Mouse (Mus musculus) layer of hippocampus, adult 2 months (tissue): ENCODE results near the gene Pklr. TPM values are rescaled to one million over a fixed set of nuclear protein-coding genes. Genes with fewer than 3 reads are reported as not detected.
"Not testable (repeated sequence)": the region's sequence is repeated elsewhere in the genome, so short reads cannot be mapped to it uniquely, and the experiment has no call there.

ENCODE experiments used
- DNase-seq, 2 experiments: peaks; one replicate each; pipeline ENCODE4 v3.0.0; 2022; ENCODE audit warnings: low spot score in 2 of 2
- H3K27ac ChIP-seq: fragments of 200-600 bp; 2 replicates; pipeline ENCODE4 v1.8.1; 2022
- H3K4me3 ChIP-seq: fragments of 200-600 bp; 2 replicates; pipeline ENCODE4 v1.8.1; 2022; ENCODE audit warnings: mild to moderate bottlenecking
- CTCF ChIP-seq: fragments of 200-600 bp; conservative IDR thresholded peaks from 2 replicates; pipeline ENCODE4 v1.8.1; 2022; ENCODE audit warnings: antibody characterized with exemption, mild to moderate bottlenecking, moderate library complexity
- total RNA-seq, 2 experiments: library from RNA; stranded (reverse); gene quantifications; 2 replicates each; pipeline ENCODE4 v1.2.3; 2021

Pklr gene
- total RNA-seq, 2 experiments from 2014 or later: not detected

GRCm38 (mm10) chr3:89159616-89160344 lies 23.8 kb downstream of the Pklr start, which contains the start of gene Hcn3:
Gene Hcn3, minus strand, starts transcription at chr3:89160196.
- Histone ChIP-seq H3K4me3 (peak within 1 kb of the TSS; percentile 62), H3K27ac (no peak within 1 kb of the TSS)
- DNase-seq: peak in 1 of 2 experiments; percentile 59
- TF ChIP-seq CTCF: peak; percentile 73

DNA sequence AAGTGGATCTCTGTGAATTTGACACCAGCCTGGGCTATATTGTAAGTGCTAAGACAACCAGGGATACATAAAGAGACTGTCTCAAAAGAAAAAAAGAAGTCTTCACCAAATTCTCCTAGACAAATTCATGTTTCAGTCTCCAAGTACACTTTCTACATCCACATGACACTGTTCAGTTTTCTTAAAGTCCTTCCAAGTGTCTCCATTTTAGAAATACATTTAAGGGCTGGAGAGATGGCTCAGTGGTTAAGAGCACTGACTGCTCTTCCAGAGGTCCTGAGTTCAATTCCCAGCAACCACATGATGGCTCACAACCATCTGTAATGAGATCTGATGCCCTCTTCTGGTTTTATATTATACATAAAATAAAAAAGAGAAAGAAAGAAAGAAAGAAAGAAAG lies 25.3 kb downstream of the Pklr start:
- DNase-seq, H3K27ac ChIP-seq: not testable (repeated sequence)

DNA sequence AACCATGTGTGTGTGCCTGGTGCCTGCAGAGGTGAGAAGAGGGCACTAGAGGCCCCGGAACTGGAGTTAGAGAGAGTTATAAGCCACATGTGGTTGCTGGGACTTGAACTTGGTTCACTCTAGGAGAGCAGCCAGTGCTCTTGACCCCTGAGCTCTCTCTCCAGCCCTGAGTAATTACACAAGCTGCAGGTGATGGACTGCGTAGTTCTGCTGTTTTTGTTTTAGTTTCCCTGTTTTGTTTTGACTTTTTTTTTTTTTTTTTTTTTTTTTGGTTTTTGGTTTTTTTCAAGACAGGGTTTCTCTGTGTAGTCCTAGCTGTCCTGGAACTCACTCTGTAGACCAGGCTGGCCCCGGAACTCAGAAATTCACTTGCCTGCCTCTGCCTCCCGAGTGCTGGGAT lies 25.8 kb downstream of the Pklr start:
- no peak overlapping the region for H3K4me3 ChIP-seq
- TF ChIP-seq CTCF: no peak
- no peak for DNase-seq
- no peak overlapping the region for H3K27ac ChIP-seq

More for the DNA sequence above, 25.3 kb downstream of the Pklr start:
- H3K4me3 ChIP-seq: not testable (repeated sequence)

DNA sequence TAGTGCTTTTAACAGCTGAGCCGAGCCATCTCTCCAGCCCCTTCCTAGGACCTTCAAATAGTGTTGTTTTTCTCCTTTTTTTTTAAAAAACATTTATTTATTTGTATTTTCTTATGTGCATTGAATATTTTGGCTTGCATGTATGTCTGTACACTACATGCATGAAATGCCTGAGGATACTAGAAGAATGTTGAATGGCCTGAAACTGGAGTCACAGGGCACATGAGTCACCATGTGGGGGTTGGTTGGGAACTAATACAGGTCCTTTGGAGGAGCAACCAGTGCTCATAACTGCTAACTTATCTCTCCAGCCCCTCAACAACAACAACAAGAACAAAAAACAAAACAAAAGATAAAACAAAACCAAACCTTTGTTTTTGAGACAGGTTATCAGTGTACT lies 27.2 kb downstream of the Pklr start:
- no peak for TF ChIP-seq CTCF
- H3K4me3 ChIP-seq: no peak overlapping the region

DNA sequence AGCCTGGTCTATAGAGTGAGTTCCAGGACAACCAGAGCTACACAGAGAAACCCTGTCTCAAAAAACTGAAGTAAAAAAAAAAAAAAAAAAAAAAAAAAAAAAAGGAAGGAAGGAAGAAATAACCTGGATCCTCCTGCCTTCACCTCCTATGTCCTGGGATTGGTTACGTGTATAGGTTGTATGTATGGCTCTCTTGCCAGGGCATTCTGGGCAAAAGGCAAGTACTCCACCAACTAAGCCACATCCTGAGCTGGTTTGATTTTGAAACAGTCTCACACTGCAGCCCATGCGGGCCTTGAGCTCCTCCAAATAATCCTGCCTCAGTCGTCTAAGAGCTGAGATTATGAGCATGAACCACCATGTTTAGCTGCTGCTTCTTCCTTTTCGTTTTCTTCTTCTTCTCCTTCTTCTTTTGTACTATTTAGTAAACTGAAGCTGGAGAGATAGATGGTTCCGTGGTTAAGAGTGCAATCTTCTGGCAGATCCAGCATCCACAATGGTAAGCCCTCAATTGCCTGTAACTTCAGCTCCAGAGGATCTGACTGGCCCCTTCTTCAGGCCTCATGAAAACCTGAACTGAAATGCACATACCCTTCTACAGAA lies 27.8 kb downstream of the Pklr start:
- TF ChIP-seq CTCF: no peak
- H3K4me3 ChIP-seq: peak overlapping the region; percentile 84
- no peak for DNase-seq

More for the DNA sequence above, 27.2 kb downstream of the Pklr start:
- DNase-seq: no peak
- H3K27ac ChIP-seq: no peak overlapping the region

GRCm38 (mm10) chr3:89164506-89165267 lies 28.7 kb downstream of the Pklr start, which contains the start of gene Clk2:
Gene Clk2, plus strand, starts transcription at chr3:89164795.
- peak; percentile 94 for DNase-seq
- TF ChIP-seq CTCF: no peak
- peak within 1 kb of the TSS; percentile 95 for H3K27ac ChIP-seq
- peak within 1 kb of the TSS; percentile 84 for H3K4me3 ChIP-seq

More for the DNA sequence above, 27.8 kb downstream of the Pklr start:
- peak overlapping the region; percentile 95 for H3K27ac ChIP-seq

DNA sequence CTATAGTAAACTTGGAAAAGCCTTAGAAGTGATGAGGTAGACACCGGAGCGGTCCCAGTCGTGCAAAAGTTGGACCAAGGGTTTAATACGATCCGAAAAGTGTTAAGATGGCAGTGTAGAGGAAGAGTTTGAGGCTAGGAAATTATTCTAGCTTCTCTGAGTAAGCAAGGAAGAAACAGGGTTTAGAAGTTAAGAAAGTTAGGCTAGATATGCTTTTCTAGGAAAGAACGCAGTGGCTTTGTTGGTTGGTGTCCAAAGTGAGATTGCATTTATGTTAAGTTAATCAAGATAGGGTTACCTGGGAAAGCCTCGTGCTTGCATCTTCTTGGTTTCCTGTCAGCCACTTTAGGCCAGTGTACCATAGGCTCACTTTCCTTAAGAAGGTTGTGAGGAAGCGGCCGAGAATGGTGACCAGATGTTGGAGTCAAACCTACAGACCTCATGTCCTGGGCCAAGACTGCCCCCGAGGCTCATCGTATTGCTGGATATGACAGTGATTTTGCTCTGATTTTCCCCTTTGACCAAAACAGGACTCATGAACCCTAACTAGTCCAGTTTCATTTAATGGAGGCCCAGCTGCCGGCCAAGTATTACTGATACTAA lies 29.4 kb downstream of the Pklr start:
- no peak for DNase-seq
- Histone ChIP-seq H3K4me3 (peak overlapping the region; percentile 84), H3K27ac (peak overlapping the region; percentile 95)
- no peak for TF ChIP-seq CTCF

DNA sequence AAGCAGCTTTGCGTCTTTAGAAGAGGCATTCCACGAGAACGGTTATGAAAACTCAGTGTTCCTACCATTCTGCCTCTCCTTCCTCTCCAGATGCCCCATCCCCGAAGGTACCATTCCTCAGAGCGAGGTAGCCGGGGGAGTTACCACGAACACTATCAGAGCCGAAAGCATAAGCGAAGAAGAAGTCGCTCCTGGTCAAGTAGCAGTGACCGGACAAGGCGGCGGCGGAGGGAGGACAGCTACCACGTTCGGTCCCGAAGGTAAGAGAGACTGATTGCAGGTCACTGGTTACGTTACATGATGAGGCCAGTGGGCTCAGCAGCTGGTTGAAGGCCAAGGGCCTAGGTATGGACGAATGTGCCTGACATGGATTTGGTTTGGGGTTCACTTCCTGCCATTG lies 31.0 kb downstream of the Pklr start:
- DNase-seq: no peak

DNA sequence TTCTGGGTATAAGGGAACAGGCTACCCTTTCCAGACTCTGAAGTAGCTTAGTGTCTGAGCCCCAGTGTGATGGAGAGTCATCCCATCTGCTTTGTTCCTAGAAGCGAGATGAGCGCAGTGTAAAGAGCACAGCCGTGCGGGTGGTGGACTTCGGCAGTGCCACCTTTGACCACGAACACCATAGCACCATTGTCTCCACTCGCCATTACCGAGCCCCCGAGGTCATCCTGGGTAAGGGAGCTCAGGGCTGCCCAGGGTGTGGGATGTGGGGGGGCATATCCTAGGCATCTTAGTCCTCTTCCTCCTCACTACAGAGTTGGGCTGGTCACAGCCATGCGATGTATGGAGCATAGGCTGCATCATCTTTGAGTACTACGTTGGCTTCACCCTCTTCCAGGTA lies 38.9 kb downstream of the Pklr start:
- H3K27ac ChIP-seq: no peak overlapping the region
- DNase-seq: no peak
- no peak for TF ChIP-seq CTCF
- H3K4me3 ChIP-seq: no peak overlapping the region

More for the DNA sequence above, 31.0 kb downstream of the Pklr start:
- H3K27ac ChIP-seq: no peak overlapping the region
- no peak overlapping the region for H3K4me3 ChIP-seq
- no peak for TF ChIP-seq CTCF

- no peak for TF ChIP-seq CTCF
- DNase-seq: no peak
- Histone ChIP-seq H3K4me3 (no peak overlapping the region), H3K27ac (no peak overlapping the region)
Observed at GRCm38 (mm10) chr3:89175544-89175943, 39.6 kb downstream of the Pklr start.

GRCm38 (mm10) chr3:89176421-89176820 lies 40.5 kb downstream of the Pklr start:
- DNase-seq: no peak

DNA sequence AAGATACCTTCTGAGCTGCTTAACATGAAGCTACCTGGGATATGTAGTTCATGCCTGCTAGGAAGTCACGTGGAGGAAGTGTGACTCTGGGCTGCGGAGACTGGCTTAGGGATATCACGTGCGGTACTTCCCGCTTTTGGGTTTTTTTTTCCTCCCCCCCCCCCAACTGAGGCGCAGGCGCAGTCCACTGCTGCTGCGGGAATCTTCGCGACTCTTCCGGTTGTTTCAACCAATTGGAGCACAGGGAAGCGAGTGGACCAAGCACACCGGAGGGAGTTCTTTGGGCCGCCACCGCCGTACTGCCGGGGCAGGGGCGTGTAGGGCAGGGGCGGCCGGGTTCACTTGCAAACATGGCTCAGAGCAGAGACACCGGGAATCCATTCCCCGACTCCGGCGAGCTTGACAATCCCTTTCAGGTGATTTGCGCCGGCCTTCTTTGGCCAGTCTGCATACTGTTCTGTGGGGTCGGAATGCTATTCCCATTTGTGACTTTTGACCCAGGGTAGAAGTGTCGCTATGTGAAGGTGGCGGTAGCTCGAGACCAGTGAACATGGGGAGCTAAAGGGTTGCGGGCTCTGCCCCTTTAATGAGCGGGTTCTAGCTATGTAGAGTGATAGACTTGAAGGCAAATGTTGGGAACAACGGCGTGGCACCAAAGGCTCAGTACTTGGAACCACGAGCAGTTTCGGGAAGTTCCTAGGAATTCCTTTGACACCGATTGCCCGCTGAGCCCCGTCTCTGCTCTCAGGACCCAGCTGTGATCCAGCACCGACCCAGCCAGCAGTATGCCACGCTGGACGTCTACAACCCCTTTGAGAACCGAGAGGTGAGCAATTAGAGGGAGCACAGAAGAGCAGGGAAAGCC lies 41.5 kb downstream of the Pklr start, which contains the start of gene Scamp3:
TSS of gene Scamp3 (plus strand) at position 232 of the 865 bp plus-strand sequence.
- Histone ChIP-seq H3K27ac (peak within 1 kb of the TSS; percentile 87), H3K4me3 (peak within 1 kb of the TSS; percentile 97)
- DNase-seq: peak; percentile 83 to 93
- TF ChIP-seq CTCF: no peak

More at GRCm38 (mm10) chr3:89176421-89176820, 40.5 kb downstream of the Pklr start:
- TF ChIP-seq CTCF: no peak
- Histone ChIP-seq H3K27ac (no peak overlapping the region), H3K4me3 (no peak overlapping the region)
